Mouse (Mus musculus) gastrocnemius, adult 18-20 months (tissue): ENCODE measurements around the gene Cysrt1. TPM values are rescaled to one million over a fixed set of nuclear protein-coding genes. Genes with fewer than 3 reads are reported as not detected.

Experiments used
- DNase-seq: peaks from one replicate; pipeline ENCODE4 v3.0.0; 2021; ENCODE audit warnings: low spot score
- total RNA-seq, 2 experiments: library from RNA; stranded (reverse); gene quantifications; 2 replicates each; pipeline ENCODE4 v1.2.3; 2021

The Cysrt1 gene
- total RNA-seq, 2 experiments from 2014 or later: not detected

DNA sequence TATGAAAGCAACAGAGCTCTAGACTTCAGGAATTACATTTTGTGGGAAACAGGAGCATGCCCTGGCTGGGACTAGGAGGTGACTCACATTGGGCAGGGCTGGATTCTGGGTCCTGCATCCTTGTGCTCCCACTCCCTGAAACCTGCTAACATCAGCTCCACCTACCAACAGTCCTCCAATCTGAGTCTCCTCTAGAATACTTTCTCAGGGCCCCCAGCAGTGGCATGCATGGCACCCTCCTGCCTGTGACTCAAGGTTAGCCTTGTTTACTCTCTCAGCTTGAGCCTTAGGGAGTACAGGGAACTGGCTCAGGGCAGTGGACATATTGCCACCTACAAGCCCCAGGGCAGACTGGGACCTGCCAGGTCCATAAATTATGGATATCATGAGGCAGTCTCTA is 4.1 kb downstream of the Cysrt1 start:
- DNase-seq: no peak

DNA sequence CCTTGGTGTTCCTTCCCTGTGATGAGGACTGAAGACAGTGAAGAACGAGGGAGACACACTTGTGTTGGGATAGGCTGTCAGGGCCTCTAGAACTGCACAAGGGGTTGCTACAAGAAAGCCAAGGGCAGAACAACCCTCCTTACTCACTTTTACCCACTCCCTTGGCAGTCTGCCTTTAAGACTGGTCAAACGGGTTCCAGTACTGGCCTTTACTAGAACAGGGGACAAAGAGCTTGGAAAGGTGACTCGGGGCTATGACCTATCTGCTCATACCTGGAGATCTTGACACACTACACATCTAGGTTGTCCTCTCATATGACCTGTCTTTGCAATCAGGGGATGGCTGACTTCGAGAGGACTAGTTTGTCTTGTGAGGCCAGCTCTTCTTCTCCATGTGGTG is 4.7 kb downstream of the Cysrt1 start:
- no peak for DNase-seq

DNA sequence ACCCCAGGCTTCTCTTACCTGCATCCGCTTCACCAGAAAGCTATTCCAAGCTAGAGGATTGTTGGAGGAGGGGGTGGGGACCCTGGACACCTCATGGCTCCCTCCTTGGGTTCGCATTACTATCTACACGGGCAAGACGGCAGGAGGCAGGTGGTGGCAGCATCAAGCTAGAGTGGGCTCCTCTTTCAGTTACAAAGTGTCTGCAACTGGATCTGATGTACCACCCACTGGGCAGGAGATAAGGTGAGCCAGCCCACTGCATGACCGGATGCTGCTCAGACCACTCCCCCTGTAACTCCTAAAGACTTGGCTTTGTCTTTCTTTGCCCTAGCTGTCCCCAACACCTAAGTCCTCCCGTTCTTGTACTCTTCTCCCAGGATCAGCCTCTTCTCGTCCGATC is 5.6 kb downstream of the Cysrt1 start, which contains the start of gene Rnf224:
Rnf224 (minus strand) TSS at position 174 of the 400 bp plus-strand sequence.
- DNase-seq: no peak

DNA sequence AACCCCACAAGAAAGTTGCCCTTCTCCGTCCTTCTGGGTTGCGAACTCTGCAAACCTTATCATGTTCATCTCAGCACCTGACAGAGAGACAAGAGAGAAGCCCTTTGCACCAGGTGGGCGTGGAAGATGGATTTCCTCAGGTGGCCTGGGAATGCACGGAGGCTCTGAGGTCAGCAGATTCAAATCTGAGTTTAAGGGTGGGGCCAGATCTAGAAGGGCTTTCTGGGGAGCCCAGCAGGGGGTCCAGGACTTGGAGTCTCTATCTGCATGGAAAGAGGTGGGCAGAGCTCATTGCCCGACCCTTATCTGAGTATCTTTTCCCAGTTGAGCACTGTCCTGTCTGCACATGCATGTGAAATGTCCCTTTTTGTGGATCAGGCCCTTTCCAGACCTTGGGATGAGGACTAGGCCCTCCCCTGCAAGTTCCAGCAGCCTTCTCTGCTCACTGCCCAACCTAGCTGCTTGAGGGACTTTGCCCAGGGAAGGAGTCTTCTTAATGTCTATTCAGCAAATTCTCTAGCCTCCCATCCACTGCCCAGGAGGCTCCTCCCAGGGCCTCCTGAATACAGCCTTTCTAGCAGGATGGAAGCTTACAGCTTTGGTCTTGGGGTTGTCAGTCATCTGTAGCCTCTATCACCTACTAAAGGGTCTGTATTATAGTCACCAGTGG is 7.6 kb downstream of the Cysrt1 start:
- no peak for DNase-seq

DNA sequence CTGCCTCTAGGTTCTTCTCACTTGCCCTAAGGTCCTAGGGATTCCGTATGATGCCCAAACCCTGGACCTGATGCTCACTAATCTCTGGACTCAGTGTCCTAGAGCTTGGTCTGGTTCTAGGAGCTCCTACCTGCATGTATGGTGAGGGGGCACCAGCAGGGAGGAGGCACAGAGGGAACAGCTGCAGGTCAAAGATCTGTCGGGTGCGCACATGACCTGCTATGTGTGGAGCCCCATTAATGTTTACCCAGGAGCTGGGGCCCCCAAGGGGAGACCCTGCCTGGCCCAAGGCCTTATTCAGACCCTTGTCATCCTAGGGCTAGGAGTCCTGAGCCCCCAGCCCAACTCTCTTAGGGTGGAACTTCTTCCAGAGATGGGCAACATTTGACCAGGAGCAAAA is 8.2 kb downstream of the Cysrt1 start, which contains the start of gene Slc34a3:
Slc34a3 (minus strand) TSS at position 315 of the 400 bp plus-strand sequence.
- no peak for DNase-seq

DNA sequence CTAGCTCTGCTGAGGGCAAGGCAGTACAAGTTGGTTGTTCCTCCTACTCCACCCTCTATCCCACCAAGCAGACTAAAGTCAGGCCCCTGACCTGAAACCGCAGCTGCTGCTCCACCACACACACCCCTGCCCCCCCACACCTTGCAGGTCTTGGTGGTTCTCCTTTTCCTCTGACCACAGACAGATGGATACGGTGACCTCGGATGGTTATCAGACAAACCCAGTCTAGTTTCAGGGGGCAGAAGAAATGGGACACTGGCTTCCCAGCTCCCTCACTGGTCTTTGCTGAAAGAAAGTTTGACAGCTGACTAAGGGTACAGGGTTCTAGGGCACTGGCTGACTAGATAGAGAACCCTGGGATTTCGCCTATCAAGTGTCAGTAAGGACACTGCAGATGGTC is 8.8 kb downstream of the Cysrt1 start:
- no peak for DNase-seq

DNA sequence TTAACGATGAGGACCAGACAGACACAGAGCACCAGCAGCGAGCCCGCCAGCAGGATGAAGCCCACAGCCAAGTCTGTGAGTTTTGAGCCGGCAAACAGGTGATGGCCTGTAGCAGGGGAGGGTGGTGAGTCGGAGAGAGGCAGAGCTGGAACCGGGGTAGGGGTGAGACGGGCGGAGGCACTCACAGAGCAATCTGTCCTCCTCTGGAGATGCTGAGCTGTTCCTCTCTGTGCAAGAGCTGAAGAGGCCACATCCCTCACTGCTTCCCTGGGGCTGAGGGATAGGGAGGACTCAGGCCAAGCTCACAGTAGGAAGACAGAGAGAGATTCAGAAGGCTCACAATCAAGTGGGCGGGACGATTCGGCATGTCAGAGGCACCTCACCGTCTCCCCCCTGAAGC is 11.2 kb downstream of the Cysrt1 start:
- no peak for DNase-seq

DNA sequence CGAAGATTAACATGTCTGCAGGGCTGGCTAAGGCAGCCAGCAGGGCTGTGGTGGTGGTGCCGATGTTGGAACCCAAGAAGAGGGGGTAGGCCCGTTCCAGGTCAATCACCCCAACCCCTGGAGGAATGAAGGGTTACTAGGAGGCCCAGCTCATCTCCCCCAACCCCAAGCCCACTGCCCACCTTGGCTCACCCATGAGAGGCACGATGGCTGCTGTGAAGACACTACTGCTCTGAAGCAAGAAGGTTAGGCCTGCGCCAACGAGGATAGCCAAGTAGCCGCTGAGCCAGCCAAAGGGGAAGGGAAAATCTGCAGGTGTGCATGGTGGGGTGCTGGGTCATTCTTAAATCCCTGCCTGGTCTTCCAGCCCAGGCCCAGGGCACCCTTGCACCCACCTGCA is 11.7 kb downstream of the Cysrt1 start:
- DNase-seq: no peak

DNA sequence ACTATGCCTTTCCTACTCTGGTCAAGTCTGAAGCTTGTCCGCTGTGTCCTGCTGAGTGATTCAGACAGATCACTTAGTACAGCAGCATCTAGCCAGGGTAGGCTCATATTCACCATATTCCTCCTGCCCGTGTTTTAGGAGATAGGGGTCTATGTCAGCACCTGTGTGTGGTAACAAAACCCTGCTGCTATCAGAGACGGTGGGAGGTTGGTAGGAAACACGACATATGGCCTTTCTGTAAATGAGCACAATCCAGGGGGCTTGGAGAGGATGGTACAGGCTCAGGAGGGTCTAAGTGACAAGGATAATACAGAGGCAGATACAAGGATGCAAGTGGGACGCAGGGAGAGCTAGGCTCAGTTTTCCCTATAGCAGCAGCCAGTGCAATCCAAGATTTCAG is 12.7 kb downstream of the Cysrt1 start:
- no peak for DNase-seq

DNA sequence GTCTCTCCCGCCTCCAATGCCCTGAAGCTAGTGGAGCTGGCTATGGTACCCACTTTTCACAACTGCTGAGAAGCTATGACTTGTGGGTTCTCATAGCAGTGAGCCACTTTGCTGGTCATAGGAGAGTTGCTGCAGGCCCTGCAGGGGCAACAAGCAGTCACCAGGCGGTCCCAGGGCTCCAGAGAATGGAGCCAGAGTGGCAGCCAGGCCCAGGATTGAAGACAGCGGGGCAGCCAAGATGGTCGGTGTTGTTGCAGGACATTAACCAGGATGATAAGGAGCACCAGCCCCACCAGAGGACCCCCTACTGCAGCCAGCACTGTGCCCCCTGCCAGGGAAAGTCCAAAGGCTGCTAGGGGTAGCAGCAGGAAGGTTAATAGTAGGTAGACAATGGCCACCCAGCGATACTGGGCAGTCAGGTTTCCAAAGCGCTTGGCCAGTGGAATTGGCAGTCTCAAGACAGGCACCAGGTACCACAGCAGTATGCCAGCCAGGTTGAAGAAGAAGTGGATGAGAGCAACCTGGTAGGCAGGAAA is 13.2 kb downstream of the Cysrt1 start:
- no peak for DNase-seq

DNA sequence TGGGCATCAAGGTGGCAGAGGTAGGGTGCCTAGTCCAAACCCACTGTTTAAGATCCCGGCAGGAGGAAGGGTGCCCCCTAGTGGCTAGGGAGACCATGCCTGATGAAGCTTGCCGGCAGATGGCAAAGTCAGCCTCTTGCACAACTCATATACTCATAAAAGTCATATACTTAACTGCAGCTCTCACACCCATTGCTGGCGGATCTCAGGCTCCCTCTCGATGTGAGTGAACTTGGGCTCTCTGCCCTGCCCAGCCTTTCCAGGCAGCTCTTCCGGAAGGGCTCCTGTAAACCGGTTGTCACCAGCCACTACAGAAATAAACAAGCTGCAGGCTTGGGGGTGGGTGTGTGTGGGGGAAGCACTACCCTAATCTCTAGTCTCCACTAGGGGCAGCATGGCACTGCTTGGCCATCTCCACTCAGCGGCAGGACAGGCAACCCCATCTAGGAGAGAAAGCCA is 13.8 kb downstream of the Cysrt1 start:
- DNase-seq: peak; percentile 90

DNA sequence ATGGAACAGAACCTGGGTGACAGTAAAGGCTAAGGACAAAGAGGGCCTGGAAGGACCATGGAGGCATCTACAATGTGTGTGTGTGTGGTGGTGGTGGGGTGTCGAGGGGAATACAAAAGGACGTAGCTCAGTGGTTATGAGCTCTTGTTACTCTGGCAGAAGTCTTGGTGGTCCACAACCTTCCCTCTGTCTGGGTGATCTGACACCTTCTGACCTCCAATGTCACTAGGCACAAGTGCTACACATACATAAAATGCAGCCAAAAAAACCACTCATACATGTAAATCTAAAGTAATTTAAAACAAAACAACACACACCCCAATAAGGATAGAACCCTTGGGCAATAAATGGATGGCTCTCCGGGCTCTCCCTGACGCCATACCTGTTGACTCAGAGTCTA is 14.8 kb downstream of the Cysrt1 start:
- DNase-seq: no peak

DNA sequence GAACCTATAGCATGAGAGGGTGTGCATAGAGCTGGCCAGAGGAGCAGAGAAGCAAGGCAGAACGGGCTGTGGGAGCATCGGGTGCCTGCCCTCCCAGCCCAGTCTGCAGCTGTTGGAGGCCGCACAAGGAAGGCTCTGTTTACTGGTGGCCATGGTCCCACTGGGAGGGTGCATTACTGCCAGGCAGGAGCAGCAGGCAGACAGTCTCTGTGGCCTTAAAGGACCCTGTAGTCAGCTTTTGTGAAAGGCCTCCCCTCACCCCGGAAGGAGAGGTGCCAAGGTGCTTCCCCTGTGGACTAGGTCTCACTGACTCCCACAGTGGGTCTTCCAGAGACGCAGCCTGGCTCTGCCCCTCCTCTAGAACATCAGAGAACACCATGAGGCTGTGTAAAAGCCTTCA is 15.4 kb downstream of the Cysrt1 start:
- DNase-seq: peak; percentile 65

DNA sequence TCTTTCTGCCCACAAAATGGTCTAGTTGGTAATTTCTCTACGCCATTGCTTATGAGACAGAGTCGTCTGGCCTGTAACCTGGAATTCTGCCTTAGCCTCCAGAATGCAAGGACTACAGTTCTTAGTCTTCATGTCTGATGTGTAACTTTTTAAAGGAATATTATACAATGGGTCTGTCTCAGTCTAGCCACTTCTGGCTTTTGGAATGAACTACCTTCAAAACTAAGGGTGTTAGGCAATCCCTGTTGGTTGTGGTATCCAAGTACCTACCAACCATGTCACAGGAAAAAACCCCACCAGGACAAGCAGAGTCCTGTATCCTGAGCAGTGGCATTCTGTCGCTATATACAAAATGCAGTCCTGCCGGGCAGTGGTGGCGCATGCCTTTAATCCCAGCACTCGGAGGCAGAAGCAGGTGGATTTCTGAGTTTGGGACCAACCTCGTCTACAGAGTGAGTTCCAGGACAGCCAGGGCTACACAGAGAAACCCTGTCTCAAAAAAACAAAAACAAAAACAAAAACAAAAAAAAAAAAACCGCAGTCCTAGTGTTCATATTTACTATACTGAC is 16.4 kb downstream of the Cysrt1 start:
- no peak for DNase-seq

DNA sequence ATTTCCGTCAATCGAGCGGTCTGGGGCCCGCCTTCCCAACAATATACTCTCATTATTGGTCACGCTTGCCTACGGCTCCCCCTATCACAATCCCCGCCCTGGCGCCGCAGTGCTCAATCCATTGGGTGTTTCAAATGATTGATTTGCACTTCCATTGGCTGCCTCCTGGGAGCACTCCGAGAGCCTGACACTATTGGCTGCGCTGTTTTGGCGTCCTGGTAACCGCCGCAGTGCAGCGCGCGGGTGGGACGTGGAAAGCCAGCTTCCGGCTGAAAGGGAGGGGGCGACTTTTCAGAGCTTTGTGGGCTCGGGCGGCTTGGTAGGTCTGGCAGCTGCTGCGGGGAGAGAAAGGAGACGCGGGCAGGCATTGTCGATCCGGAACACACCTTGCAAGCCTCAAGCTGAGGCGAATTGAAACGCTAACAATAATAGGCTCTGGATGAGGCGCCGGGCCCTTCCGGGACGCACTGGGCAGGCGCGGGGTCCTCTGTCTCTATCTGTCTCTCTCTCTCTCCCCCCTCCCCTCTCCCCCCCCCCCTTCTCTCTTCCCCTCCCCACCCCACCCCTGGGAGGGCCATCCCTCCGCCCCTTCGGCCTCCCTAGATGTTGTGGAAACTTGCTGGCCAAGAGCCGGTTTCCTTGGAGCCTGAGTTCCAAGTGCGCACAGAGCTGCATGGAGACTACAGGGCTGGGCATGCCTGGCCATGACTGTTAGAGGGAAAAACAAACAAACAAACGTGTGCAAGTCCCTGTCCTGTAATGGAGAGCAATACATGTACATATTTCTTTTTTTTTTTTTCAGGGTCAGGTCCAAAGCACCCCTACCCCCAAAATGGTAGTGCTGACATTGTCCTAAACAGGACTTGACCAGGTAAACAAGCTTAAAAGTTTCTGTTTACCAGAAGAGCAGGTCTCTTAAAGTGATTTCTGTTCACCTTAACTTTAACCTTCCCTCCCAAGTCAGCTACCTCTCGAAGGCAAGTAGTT is 17.2 kb downstream of the Cysrt1 start:
- DNase-seq: peak; percentile 99

DNA sequence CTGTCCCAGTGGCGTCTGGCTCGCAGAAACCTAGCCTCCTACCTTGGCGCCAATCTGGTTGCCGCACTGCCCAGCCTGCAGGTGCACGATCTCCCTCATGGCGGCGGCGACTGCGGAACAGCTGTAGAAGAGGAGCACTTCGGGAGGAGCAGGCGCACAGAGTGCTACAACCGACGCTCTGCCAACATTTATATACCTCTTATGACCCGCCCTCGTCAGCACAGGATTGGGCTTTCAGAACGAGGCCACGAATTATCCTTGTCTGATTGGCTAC is 17.8 kb downstream of the Cysrt1 start, which contains the start of gene Tubb4b:
Tubb4b (minus strand) TSS at position 211 of the 274 bp plus-strand sequence.
- DNase-seq: no peak

DNA sequence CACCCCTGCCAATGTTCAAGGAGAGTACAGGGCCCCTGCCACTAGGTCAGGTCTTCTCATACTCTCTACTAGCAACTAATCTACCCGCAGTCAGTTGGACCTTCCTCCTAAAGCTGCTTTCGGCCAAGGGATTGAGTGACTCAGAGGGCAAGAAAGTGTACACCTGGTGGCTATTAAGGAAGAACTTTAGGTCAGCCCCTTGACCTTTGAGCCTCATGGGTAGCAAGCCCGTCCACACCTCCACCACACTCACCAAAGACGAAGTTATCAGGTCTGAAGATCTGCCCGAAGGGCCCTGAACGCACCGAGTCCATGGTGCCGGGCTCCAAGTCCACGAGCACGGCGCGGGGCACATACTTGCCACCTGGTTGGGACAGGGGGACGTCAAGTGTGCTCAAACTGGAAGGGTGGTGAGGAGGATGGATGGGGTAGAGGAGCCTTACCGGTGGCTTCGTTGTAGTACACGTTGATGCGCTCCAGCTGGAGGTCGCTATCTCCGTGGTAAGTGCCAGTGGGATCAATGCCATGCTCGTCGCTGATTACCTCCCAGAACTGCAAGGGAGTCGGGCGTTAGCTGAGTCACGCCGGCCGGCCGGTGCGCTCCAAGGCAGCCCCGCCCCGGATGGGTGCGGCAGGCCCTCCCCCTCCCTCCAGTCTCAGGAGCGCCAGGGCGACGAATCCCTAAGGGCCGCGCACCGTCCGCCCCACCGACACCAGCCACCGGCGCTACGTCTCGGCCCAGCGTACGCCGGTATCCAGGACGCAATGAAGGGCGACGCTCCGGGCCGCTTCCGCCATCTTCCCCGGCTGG is 18.4 kb downstream of the Cysrt1 start:
- peak; percentile 87 for DNase-seq

DNA sequence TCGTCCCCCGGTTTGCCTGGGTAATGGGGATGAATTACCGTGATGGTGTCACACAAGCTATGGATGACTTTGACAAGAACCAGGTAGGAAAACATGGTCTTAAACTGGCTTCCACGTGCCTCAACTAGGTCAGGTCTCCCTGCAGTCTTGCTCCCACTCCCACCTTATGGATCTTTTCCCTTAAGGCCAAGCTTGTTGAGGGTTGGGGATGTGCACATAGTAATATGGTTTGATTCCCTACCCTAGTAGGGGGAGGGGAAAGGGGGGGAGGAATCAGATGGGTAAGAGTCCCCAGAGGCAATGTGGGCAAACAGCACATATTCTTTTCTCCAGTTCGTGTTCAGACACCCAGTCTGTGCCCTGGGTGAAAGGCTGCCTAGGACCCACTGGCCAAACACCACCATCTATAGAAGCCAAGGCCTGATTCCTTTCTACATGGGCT is 20.9 kb downstream of the Cysrt1 start:
- DNase-seq: no peak

DNA sequence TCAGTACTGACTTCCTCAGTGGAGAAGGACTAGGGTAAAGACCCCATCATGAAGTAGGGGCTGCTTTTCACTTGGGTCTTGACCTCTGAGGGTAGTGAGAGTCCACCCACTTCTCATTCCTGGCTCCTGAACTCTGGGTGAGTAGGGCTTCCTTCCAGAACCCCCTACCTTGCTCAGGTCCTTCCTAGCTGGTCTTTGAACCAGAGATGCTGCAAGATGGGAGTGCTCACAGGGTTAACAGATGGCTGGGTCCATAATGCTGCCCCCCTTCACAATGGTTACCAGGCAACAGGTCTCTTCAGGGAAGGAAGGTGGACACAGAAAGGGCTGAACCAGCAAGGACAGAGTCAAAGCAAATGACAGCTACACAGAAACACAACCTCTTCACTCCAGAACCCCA is 23.8 kb downstream of the Cysrt1 start, which contains the start of gene Fam166a:
Fam166a (plus strand) TSS at position 301 of the 400 bp plus-strand sequence.
- no peak for DNase-seq

DNA sequence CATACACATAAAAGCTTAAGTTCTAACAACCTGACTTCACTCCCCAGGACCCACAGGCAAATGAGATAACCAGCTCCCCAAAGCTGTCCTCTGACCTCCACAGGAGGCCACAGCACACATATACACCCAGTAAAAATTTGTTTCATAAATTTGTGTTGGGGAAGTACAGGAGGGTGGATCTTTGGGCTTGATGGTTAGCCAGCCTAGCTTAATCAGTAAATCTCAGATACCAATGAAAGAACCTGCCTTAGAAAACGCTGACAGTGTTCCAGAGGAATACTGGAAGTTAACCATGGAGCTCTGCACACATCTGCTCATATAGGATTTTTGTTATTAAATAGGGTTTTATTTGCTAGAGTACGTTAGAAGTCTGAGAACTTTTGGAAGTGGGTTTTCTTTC is 24.6 kb downstream of the Cysrt1 start:
- no peak for DNase-seq

DNA sequence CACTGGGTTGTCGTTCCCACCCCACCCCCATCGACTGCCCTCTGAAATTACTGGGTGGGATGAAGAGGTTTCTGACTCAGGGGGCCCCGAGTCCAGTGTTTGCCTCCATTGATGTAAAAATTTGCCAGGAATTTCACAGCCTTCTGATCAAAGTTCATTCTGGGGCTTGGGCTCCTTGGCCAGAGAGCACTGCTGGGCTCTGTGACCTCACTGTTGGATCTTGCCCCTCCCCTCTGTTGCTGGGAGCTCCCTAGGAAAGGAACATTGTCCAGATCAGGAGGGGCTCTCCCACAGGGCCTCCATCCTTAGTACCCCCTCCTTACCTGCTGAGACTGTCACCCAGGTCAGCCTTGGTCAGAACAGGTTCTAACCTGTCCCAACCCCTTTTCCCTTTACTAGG is 27.8 kb downstream of the Cysrt1 start, which contains the start of gene Stpg3:
Stpg3 (minus strand) TSS at position 194 of the 400 bp plus-strand sequence.
- DNase-seq: no peak
